Mouse (Mus musculus) granulocyte monocyte progenitor cell, adult 5-6 weeks (primary cell): ENCODE data around the gene Slc7a11. TPM values are rescaled to one million over a fixed set of nuclear protein-coding genes. Genes with fewer than 3 reads are reported as not detected.

ENCODE experiments used
- ATAC-seq: replicated peaks from 2 replicates; pipeline ENCODE4 v1.8.0; 2016; ENCODE audit warnings: mild to moderate bottlenecking, moderate TSS enrichment, inconsistent platforms; ENCODE audit not compliant: poor library complexity, severe bottlenecking
- total RNA-seq, 2 experiments: library from RNA; stranded (forward) in 1 of 2; stranded (reverse) in 1 of 2; fragments of 200-712, 200-1000 nt in 1 of 2; fragments of >200 nt in 1 of 2; fragmentation: Nextera tagmentation in 1 of 2; gene quantifications; 2 replicates each; pipeline ENCODE4 v1.2.3; 2014 to 2017

The Slc7a11 gene
- total RNA-seq, 2 experiments from 2014 or later, result 1.5 TPM; not detected in 1

DNA sequence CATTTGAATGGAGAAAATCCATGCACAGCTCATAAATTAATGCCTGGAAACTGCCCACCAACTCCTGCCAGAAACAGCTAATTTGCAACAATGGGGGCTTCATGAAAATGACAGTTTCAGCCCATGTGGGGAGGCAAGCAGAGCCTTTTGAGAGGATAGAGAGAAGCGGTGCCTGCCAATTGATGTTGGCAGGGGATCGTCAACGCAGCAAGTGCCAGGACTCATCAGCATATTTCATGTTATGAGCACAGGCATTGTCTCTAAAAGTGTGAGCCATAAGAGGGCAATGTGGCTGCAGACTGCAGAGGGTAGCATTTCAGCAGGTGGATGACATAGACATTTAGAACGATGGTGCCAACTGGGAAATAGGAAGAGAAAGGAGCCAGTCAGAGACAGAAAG is 429.0 kb downstream of the Slc7a11 start:
- no peak for ATAC-seq

GRCm38 (mm10) chr3:50012012-50012411 is 431.4 kb downstream of the Slc7a11 start:
- no peak for ATAC-seq

- no peak for ATAC-seq
Observed at GRCm38 (mm10) chr3:50003970-50004683, 439.3 kb downstream of the Slc7a11 start.

DNA sequence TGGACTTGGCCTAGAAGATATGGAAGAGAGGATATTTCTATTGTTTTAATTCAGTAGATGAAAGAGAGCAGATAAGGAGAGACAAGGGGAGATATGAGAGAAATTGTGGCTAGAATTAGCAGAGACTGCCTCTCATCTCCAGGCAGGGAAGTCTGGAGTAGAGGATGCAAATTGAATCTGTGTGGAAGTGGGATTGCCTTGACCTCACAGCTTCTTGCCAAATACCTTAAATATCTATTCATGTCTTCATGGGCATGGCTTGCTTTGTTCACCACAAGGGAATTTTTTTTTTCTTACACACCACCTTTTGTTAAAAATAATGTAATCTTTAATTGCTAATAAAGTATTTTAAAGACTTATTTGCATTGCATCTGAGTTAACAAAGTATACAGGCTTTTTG is 441.3 kb downstream of the Slc7a11 start:
- no peak for ATAC-seq

DNA sequence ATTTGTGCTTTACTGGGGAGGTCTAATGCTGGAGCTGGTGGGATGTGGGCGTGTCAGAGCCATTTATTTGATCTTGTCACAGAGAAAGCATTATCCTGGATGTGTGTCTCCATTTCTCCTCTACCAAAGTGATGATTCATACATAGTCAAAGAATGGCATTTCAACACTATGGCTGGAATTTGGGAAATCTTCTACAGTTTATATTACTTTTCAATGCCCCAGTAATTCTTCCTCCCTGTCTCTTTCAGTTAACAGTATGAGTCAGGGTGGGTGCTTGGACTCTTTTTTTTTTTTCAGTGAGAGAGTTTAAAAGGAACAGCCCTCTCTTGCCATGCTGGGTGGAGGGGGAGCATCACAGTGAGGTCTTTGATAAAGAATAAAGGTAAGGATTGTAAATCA is 441.8 kb downstream of the Slc7a11 start:
- no peak for ATAC-seq

DNA sequence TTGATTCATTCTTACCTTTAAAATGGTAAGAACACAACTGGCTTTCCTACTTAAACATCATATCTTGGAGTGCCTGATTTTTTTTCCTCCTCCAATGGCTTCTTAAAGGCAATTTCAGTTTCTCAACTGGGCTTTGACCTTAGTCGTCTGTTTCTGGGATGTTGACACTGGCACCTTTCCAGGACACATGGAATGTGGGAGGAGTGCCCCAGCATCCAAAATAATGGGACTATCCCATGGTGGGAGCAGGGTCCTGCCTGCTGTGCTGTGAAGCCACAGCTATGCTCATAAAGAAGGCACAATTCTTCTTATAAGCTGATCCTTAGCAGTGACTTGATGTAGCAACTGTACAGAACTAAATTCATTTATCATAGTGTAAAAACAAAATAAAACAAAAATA is 450.5 kb downstream of the Slc7a11 start:
- ATAC-seq, result no peak

DNA sequence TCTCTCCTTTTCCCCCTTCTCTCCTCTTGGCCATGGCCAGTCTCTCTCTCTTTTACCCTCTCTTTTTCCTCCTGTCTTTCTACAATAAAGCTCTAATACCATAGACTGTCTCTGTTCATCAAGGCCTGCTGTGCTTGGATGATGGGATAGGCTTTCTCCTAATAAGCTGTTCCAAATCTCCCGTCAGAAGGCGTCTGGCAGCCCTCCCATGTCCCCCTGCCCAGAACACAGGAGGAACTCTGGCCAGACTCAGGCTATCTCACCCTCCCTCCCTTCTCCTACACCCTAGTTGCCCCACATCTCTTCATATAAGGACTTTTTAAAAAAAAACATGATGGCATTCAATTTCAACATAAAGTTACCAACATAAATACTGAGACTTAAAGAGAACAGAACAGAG is 456.2 kb downstream of the Slc7a11 start:
- ATAC-seq, result no peak

GRCm38 (mm10) chr3:49984795-49985194 is 458.6 kb downstream of the Slc7a11 start:
- no peak for ATAC-seq

GRCm38 (mm10) chr3:49983429-49984268 is 459.8 kb downstream of the Slc7a11 start:
- ATAC-seq, result no peak

- no peak for ATAC-seq
Observed at GRCm38 (mm10) chr3:49973994-49974393, 469.4 kb downstream of the Slc7a11 start.

DNA sequence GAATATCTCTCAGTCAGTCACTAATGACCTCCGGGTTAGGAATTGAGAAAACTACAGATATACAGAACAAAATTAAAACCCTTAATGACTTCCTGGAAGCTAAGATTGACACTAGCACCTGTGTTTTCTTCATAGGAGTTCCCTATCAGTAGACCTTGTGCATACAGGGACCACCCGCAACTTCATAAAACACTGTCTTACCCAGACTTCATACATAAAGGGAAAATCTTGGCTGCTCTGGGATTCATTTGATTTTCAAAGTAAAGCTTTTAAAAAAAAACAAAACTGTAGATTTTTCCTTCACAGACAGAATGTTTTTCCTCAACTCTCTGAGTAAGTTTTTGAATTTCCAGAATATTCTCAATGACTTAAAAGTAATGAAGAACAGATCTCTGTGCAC is 477.8 kb downstream of the Slc7a11 start:
- ATAC-seq, result no peak

GRCm38 (mm10) chr3:49960581-49960980 is 482.8 kb downstream of the Slc7a11 start:
- ATAC-seq, result no peak

DNA sequence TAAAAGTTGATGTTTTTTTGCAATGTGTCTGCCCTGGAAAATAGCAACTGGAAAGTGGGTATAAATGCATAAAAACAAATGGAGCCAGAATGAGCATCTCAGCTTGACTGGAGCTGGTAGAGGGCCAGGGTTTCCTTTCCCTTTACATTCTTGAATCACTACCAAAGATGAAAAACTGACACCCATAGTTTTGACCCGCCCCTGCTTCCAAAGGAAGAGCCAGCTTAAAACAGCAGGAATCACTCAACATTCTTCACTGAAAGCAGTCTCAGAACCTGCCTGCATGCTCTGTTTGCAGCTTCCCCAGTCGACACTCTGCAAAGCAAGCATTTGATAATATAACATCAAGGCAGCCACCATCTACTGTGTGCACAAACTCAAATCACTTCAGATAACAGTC is 496.6 kb downstream of the Slc7a11 start:
- no peak for ATAC-seq

DNA sequence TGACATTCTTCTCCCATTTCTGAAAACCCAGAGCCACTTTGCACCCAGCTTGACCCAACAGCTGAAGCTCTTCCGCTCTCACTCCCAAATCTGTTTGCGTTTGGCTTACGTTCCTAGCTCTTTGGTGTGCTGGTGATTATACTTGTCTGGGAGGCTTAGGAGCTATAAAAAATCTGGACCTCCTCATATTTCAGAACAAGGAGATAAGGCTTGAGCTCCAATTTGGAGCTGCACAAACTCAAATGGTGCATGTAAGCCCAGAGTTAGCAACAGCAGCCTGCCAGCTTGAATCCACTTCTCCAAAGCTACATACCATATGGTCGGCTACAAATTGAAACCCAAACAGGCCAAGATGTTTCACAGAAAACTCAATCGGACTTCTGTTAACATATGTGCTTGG is 498.6 kb downstream of the Slc7a11 start:
- ATAC-seq, result no peak

GRCm38 (mm10) chr3:49937611-49938010 is 505.8 kb downstream of the Slc7a11 start:
- ATAC-seq, result no peak

- ATAC-seq, result no peak
Observed at GRCm38 (mm10) chr3:49929496-49929895, 513.9 kb downstream of the Slc7a11 start.

GRCm38 (mm10) chr3:49928509-49929263 is 514.7 kb downstream of the Slc7a11 start:
- ATAC-seq, result no peak

DNA sequence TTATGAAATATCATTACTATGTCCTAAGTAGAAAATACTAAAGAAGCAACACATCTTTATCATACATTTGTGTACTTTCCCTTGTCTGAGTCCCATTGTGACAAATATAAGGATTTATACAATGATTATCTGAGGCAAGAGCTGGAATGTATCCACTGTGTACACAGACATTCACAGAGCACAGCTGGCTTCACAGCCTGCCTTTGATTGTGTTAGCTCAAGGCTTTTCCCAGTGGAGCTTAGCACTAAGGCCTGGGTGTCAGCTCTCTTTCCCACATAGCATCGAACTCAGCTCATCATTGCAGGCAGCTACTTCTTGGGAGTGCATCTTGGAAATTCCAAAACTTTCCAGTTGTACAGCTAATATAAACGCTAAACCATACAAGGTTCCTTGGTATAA is 529.5 kb downstream of the Slc7a11 start:
- no peak for ATAC-seq

GRCm38 (mm10) chr3:49910922-49911321 is 532.5 kb downstream of the Slc7a11 start:
- ATAC-seq, result no peak

DNA sequence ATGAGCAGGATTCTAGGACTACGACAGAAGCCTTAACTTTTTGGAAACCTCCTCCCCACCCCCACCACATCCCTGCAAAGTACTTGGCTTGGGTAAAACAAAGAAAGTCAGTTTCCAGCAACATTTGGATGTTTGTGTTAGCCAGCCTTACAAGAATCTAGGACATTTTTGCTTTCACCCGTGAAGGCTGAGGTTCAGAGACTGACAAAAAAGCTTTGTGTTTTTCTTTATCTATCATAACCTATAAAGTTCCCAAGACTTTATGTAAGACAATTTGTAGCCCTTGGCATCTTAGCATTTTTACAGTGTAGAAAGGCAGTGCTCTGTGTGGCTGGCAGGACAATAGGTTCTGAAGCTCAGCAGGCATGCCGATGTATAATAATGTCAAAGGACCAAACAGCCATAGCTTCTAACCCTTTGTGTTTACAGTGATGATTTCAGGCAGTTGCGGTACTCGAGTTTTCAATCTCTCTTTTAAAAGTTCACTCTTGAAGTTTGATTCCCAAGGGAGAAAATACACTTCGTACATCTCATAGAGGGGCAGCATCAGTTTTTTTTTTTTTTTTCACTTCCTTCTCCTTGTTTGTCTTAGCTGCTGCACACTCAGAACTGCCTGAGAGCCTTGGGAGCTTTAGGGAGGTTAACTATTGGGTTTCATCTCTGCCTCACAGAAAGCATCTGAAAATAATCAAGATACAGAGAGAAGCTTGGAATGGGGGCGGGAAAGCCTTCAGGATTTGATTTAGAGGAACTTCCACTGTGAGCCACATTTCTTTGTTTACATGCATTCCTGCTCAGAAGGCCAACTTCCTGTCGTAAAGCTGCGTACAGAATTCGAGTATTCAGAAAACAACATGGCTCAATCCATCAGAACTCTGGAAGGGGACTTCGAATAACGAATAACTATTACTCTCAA is 534.7 kb downstream of the Slc7a11 start:
- ATAC-seq, result no peak
